Mouse (Mus musculus): ENCODE measurements around the gene Nedd9.
"Not testable (repeated sequence)": the region's sequence is repeated elsewhere in the genome, so short reads cannot be mapped to it uniquely, and the experiment has no call there.

The Nedd9 gene

DNA sequence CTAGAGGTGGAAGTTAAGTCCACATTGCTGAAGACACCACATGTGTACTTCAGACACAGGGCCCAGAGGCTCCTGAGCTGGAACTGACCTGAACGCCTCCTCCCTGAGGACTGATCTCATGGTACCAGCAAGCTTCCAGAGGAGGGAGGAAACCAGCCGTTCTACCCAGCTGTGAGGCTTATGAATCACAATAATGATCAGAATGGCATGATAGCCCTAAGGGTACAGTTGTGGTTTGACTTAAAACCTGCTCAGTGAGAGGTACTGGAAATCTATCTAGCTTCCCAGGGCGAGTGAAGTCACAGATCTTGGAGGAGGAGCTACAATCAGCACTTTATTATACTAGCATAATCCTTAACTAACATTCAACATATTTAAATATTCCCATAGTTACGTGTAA is 201.7 kb downstream of the Nedd9 start:
- no peak for DNase-seq

GRCm38 (mm10) chr13:41283256-41283655 is 203.9 kb downstream of the Nedd9 start:
- DNase-seq, result peak; percentile 89

- DNase-seq, result no peak
Observed at GRCm38 (mm10) chr13:41280696-41281095, 206.5 kb downstream of the Nedd9 start.

DNA sequence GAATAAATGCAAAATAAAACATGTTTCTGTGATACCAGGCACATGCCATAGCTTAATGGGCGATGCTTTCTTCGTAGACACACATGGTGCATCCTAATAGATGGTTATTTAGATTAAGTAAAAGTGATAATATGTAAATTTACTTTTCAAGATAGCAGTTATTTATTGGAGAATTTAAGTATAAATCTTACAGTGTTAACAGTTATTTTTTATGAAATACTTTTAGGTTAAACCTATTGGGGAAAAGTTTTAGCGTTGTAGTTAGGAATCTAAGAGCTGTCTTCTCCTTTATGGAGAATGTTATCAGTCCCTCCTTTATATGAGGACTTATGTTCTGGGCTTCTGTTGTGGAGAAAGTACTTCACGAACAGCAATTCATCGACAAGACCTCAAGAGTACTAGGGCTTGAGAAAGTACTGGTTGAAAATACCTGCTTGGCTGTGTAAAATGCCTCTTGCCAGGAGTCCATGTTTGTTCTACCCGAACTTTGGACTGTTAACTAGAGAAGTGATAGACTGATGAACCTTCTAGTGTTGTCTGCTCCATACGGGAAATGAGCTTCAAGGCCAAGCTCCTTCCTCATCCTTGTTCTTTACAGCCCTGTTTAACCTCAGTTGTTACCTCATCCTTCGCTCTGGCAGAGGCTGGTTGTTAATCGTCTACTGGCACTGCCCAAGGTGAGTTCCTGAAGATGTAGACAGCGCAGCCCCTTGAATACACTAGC is 213.1 kb downstream of the Nedd9 start, which contains the start of gene Gm17364:
Gene Gm17364 (minus strand): TSS at position 51 of the 724 bp plus-strand sequence.
- no peak for DNase-seq

GRCm38 (mm10) chr13:41267827-41268408 is 219.2 kb downstream of the Nedd9 start:
- peak; percentile 43 for DNase-seq

DNA sequence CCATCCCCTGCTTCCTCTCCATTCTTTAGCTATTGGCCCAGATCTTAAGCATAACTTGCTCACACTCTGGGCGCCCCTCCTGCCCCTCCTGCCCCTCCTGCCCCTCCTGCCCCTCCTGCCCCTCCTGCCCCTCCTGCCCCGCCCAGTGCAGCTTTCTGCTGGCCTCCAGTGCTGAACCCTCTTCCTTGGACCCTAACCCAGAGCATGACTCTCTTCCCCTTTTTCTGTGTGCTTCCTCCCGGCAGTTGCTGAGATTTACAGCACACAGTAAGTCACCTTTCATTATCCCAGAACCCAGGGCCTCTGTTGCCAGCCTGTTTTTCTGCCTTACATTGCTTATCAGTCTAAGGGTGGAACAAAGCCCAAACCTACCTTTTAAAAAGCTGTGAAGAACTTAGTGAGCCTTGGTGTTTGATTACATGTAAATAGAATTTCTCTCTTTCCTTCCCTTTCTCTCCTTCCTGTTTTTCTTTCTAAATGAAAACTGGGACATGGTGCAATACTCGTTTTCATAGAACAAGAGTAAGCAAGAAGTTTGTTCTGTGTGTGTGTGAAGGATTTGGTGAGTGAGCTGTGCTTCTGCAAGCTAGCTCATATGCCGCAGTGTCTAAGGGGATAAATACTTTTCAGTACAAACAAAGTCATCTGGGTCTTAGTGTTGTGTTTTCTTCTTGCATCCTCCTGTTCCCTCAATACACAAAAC is 223.7 kb downstream of the Nedd9 start:
- DNase-seq, result no peak

GRCm38 (mm10) chr13:41261617-41262016 is 225.5 kb downstream of the Nedd9 start:
- not testable (repeated sequence) for DNase-seq
